Comparison of ENCODE assay signal across 8 mouse cellular contexts in genomic region chr11:87816707-87817442, GRCm38 (mm10). TPM values are rescaled to one million over a fixed set of nuclear protein-coding genes. Genes with fewer than 3 reads are reported as not detected.
DNase-seq lines count a peak whose midpoint lies in the region; TF ChIP-seq lines count a peak whose summit lies in the region.

No protein-coding gene starts in this region.

- peak overlapping the region; percentile 63 for H3K4me3 ChIP-seq in layer of hippocampus, adult 2 months

- intact Hi-C loops in heart, postnatal 10 days (cut with DNase I) = loop anchor here (2.0 kb wide), 1 partner anchor 154 kb away; the partner anchor contains the start of gene Rnf43

- TF ChIP-seq CTCF in layer of hippocampus, adult 2 months (conservative IDR thresholded peaks at IDR 0.05) = peak; percentile 95

- peak; percentile 17 to 40 for DNase-seq in adrenal gland, adult 18-20 months (ENCODE audit: low spot score in 2 of 2)
- no peak for DNase-seq in adrenal gland, postnatal 4 days (ENCODE audit: low spot score in 2 of 2)
- DNase-seq in WW6 (ENCODE audit: low read depth, low spot score) = peak; percentile 46
- DNase-seq in embryo, embryonic 9.5 days (ENCODE audit: extremely low spot score) = peak; percentile 56
- DNase-seq in heart, postnatal 10 days = peak; percentile 18 to 49
- DNase-seq in layer of hippocampus, adult 2 months (ENCODE audit: low spot score in 2 of 2) = peak; percentile 44 to 64
- peak; percentile 34 for DNase-seq in lung, postnatal 10 days
- DNase-seq in retina, postnatal 1 day = peak; percentile 92

- H3K27ac ChIP-seq in layer of hippocampus, adult 2 months = peak overlapping the region; percentile 61

RNA-seq across cellular contexts. Expression of gene Lpo, which starts 11.2 kb away (rescaled TPM):
- total RNA-seq in adrenal gland, adult 18-20 months (2021) = not detected
- total RNA-seq in adrenal gland, postnatal 4 days (2021) = not detected
- total RNA-seq in heart, postnatal 10 days (2021) = not detected
- under 1 TPM; 0.27 to 0.64 TPM for total RNA-seq in layer of hippocampus, adult 2 months (2021)

RNA-seq across cellular contexts. Expression of gene Mpo, which starts 23.5 kb away (rescaled TPM):
- total RNA-seq in adrenal gland, adult 18-20 months (2021) = not detected
- 10 to 100 TPM in 1 of 2 experiments, 1 to 10 TPM in 1; 2.8 to 12.9 TPM for total RNA-seq in adrenal gland, postnatal 4 days (2021)
- total RNA-seq in heart, postnatal 10 days (2021) = not detected
- not detected for total RNA-seq in layer of hippocampus, adult 2 months (2021)

RNA-seq across cellular contexts. Expression of gene Mks1, which starts 36.1 kb away (rescaled TPM):
- 1 to 10 TPM; 5.9 to 8.9 TPM for total RNA-seq in adrenal gland, adult 18-20 months (2021)
- 10 to 100 TPM; 22.3 to 22.5 TPM for total RNA-seq in adrenal gland, postnatal 4 days (2021)
- total RNA-seq in heart, postnatal 10 days (2021) = 1 to 10 TPM; 3.3 to 3.9 TPM
- 1 to 10 TPM; 5.7 to 5.9 TPM for total RNA-seq in layer of hippocampus, adult 2 months (2021)

RNA-seq across cellular contexts. Expression of gene Tspoap1, which starts 56.5 kb away (rescaled TPM):
- 1 to 10 TPM; 7.6 to 9.5 TPM for total RNA-seq in adrenal gland, adult 18-20 months (2021)
- 1 to 10 TPM; 6.4 to 7.6 TPM for total RNA-seq in adrenal gland, postnatal 4 days (2021)
- total RNA-seq in heart, postnatal 10 days (2021) = under 1 TPM; 0.15 to 0.31 TPM
- total RNA-seq in layer of hippocampus, adult 2 months (2021) = 100 to 1,000 TPM; 155 to 175 TPM

RNA-seq across cellular contexts. Expression of gene Epx, which starts 58.5 kb away (rescaled TPM):
- not detected for total RNA-seq in adrenal gland, adult 18-20 months (2021)
- total RNA-seq in adrenal gland, postnatal 4 days (2021) = under 1 TPM; 0.45 to 0.99 TPM
- total RNA-seq in heart, postnatal 10 days (2021) = not detected
- not detected for total RNA-seq in layer of hippocampus, adult 2 months (2021)

Comparison
In these comparisons a context has a peak if more than half of its experiments do, and no peak if none do; other contexts are left out.
1. DNase-seq: peak in adrenal gland, adult 18-20 months (2 of 2), WW6 (single experiment), embryo, embryonic 9.5 days (single experiment), heart, postnatal 10 days (2 of 2), layer of hippocampus, adult 2 months (2 of 2), lung, postnatal 10 days (single experiment) and retina, postnatal 1 day (single experiment); none in adrenal gland, postnatal 4 days (0 of 2).